Mouse (Mus musculus) brain, adult 2 months (tissue): ENCODE data around the gene Sh3rf1.
A peak's percentile ranks its signal among the peaks of the same experiment; 100 is the strongest.

Source experiments
- DNase-seq: peaks from one replicate; pipeline ENCODE4 v3.0.0; 2011; ENCODE audit warnings: low read depth, low spot score

Gene Sh3rf1

GRCm38 (mm10) chr8:61286394-61286793, 62.7 kb downstream of the Sh3rf1 start:
- DNase-seq, result no peak

- no peak for DNase-seq
Measured at GRCm38 (mm10) chr8:61286795-61287385, 63.2 kb downstream of the Sh3rf1 start.

- peak; percentile 62 for DNase-seq
Measured at GRCm38 (mm10) chr8:61288006-61288566, 64.4 kb downstream of the Sh3rf1 start.

- DNase-seq, result peak; percentile 31
Measured at GRCm38 (mm10) chr8:61288676-61289075, 65.0 kb downstream of the Sh3rf1 start.

- no peak for DNase-seq
Measured at GRCm38 (mm10) chr8:61295040-61295439, 71.4 kb downstream of the Sh3rf1 start.

GRCm38 (mm10) chr8:61295441-61295840, 71.8 kb downstream of the Sh3rf1 start:
- peak; percentile 42 for DNase-seq

- no peak for DNase-seq
Measured at GRCm38 (mm10) chr8:61298828-61299227, 75.2 kb downstream of the Sh3rf1 start.

- DNase-seq, result no peak
Measured at GRCm38 (mm10) chr8:61301298-61302028, 77.8 kb downstream of the Sh3rf1 start.

- DNase-seq, result no peak
Measured at GRCm38 (mm10) chr8:61302029-61302368, 78.3 kb downstream of the Sh3rf1 start.

GRCm38 (mm10) chr8:61305451-61306070, 81.9 kb downstream of the Sh3rf1 start:
- no peak for DNase-seq

GRCm38 (mm10) chr8:61306501-61307112, 82.9 kb downstream of the Sh3rf1 start:
- DNase-seq, result peak; percentile 77

- DNase-seq, result no peak
Measured at GRCm38 (mm10) chr8:61308896-61309295, 85.2 kb downstream of the Sh3rf1 start.

- DNase-seq, result peak; percentile 27
Measured at GRCm38 (mm10) chr8:61309530-61310402, 86.1 kb downstream of the Sh3rf1 start.

GRCm38 (mm10) chr8:61310403-61310871, 86.8 kb downstream of the Sh3rf1 start:
- no peak for DNase-seq

- no peak for DNase-seq
Measured at GRCm38 (mm10) chr8:61313016-61313415, 89.3 kb downstream of the Sh3rf1 start.

GRCm38 (mm10) chr8:61316012-61316767, 92.5 kb downstream of the Sh3rf1 start:
- DNase-seq, result peak; percentile 37

GRCm38 (mm10) chr8:61316813-61317534, 93.3 kb downstream of the Sh3rf1 start:
- DNase-seq, result no peak

GRCm38 (mm10) chr8:61317535-61318136, 94.0 kb downstream of the Sh3rf1 start:
- no peak for DNase-seq

GRCm38 (mm10) chr8:61321216-61321615, 97.5 kb downstream of the Sh3rf1 start:
- DNase-seq, result no peak
